Mouse (Mus musculus) adrenal gland, adult (tissue): Measurements from ENCODE around the gene Pde10a.

Source experiments
- DNase-seq, 2 experiments: peaks; one replicate each; pipeline ENCODE4 v3.0.0; 2022 to 2023; ENCODE audit warnings: low spot score in 1 of 2; ENCODE audit not compliant: inconsistent age in 2 of 2

Pde10a gene

GRCm38 (mm10) chr17:8525225-8525721 is at the start of gene Pde10a:
Gene Pde10a, plus strand, starts transcription at chr17:8525372.
- DNase-seq = peak; percentile 63 to 84

GRCm38 (mm10) chr17:8478554-8478953 is 46.6 kb upstream of the Pde10a start:
- no peak for DNase-seq

GRCm38 (mm10) chr17:8479493-8480128 is 45.6 kb upstream of the Pde10a start:
- no peak for DNase-seq

GRCm38 (mm10) chr17:8481797-8482196 is 43.4 kb upstream of the Pde10a start:
- no peak for DNase-seq

GRCm38 (mm10) chr17:8482876-8483275 is 42.3 kb upstream of the Pde10a start:
- DNase-seq = no peak

GRCm38 (mm10) chr17:8484246-8484645 is 40.9 kb upstream of the Pde10a start:
- peak; percentile 50 to 74 for DNase-seq

GRCm38 (mm10) chr17:8485146-8485545 is 40.0 kb upstream of the Pde10a start:
- peak; percentile 76 to 86 for DNase-seq

- DNase-seq = peak; percentile 63 to 71
These were observed 37.3 kb upstream of the Pde10a start for GRCm38 (mm10) chr17:8487824-8488223.

- no peak for DNase-seq
These were observed 34.2 kb upstream of the Pde10a start for GRCm38 (mm10) chr17:8490971-8491370.

GRCm38 (mm10) chr17:8493461-8493860 is 31.7 kb upstream of the Pde10a start:
- DNase-seq = no peak

GRCm38 (mm10) chr17:8498151-8498550 is 27.0 kb upstream of the Pde10a start:
- DNase-seq = no peak

- DNase-seq = no peak
These were observed 26.5 kb upstream of the Pde10a start for GRCm38 (mm10) chr17:8498655-8499054.

- DNase-seq = no peak
These were observed 25.5 kb upstream of the Pde10a start for GRCm38 (mm10) chr17:8499564-8500117.

GRCm38 (mm10) chr17:8504381-8504780 is 20.8 kb upstream of the Pde10a start:
- DNase-seq = peak in 1 of 2 experiments; percentile 30

GRCm38 (mm10) chr17:8505669-8506426 is 19.3 kb upstream of the Pde10a start:
- DNase-seq = peak; percentile 97 to 98

GRCm38 (mm10) chr17:8506726-8507125 is 18.4 kb upstream of the Pde10a start:
- DNase-seq = peak in 1 of 2 experiments; percentile 60

- peak; percentile 33 to 70 for DNase-seq
These were observed 17.5 kb upstream of the Pde10a start for GRCm38 (mm10) chr17:8507654-8508053.

GRCm38 (mm10) chr17:8508305-8509141 is 16.6 kb upstream of the Pde10a start:
- DNase-seq = peak; percentile 85 to 93

GRCm38 (mm10) chr17:8516006-8516405 is 9.2 kb upstream of the Pde10a start:
- no peak for DNase-seq

- peak in 1 of 2 experiments; percentile 47 for DNase-seq
These were observed 1.2 kb upstream of the Pde10a start for GRCm38 (mm10) chr17:8523986-8524385.
